Mouse (Mus musculus) left cerebral cortex, postnatal 10 days (tissue): Measurements from ENCODE around the gene Fbxo4. TPM values are rescaled to one million over a fixed set of nuclear protein-coding genes. Genes with fewer than 3 reads are reported as not detected.

Experiments
- DNase-seq, 2 experiments: peaks; one replicate each; pipeline ENCODE4 v3.0.0; 2021 to 2022; ENCODE audit warnings: low spot score in 2 of 2, mixed read lengths in 1 of 2; ENCODE audit errors: extremely low spot score in 1 of 2
- intact Hi-C: fragments of 180-260 bp; cut with DNase I; formaldehyde crosslinking; loops from one replicate; pipeline ENCODE4 v1.15.1; 2025
- total RNA-seq, 2 experiments: library from RNA; stranded (reverse); gene quantifications; 2 replicates each; pipeline ENCODE4 v1.2.3; 2021

The Fbxo4 gene
- total RNA-seq, 2 experiments from 2014 or later = 7.2 to 7.5 TPM

GRCm38 (mm10) chr15:3987981-3988380 lies 8.6 kb upstream of the Fbxo4 start:
- DNase-seq = peak in 1 of 2 experiments; percentile 51
- intact Hi-C loops = loop anchor here (5.0 to 10.0 kb wide), 2 partner anchors 54 to 783 kb away; no protein-coding TSS in a partner anchor

GRCm38 (mm10) chr15:3984876-3985275 lies 5.5 kb upstream of the Fbxo4 start:
- no peak for DNase-seq
- intact Hi-C loops = loop anchor here (5.0 to 10.0 kb wide), 2 partner anchors 57 to 780 kb away; no protein-coding TSS in a partner anchor

GRCm38 (mm10) chr15:3982732-3983131 lies 3.4 kb upstream of the Fbxo4 start:
- intact Hi-C loops = loop anchor here (10.0 kb wide), 1 partner anchor 778 kb away; no protein-coding TSS in a partner anchor
- DNase-seq = no peak

GRCm38 (mm10) chr15:3979871-3980270 lies 498 bp upstream of the Fbxo4 start:
- intact Hi-C loops = loop anchor here (10.0 kb wide), 2 partner anchors 685 to 775 kb away; no protein-coding TSS in a partner anchor
- no peak for DNase-seq

- DNase-seq = no peak
- intact Hi-C loops = loop anchor here (10.0 kb wide), 1 partner anchor 683 kb away; no protein-coding TSS in a partner anchor
Measured at GRCm38 (mm10) chr15:3978279-3978678, 1.1 kb downstream of the Fbxo4 start.

GRCm38 (mm10) chr15:3973300-3973699 lies 6.1 kb downstream of the Fbxo4 start:
- DNase-seq = no peak
- intact Hi-C loops = loop anchor here (10.0 kb wide), 1 partner anchor 678 kb away; no protein-coding TSS in a partner anchor

GRCm38 (mm10) chr15:3970193-3970592 lies 9.2 kb downstream of the Fbxo4 start:
- intact Hi-C loops = loop anchor here (10.0 kb wide), 1 partner anchor 675 kb away; no protein-coding TSS in a partner anchor
- DNase-seq = no peak

- no peak for DNase-seq
- intact Hi-C loops = loop anchor here (10.0 kb wide), 1 partner anchor 675 kb away; no protein-coding TSS in a partner anchor
Measured at GRCm38 (mm10) chr15:3969743-3970142, 9.6 kb downstream of the Fbxo4 start.

- DNase-seq = no peak
- intact Hi-C loops = no loop called here
Measured at GRCm38 (mm10) chr15:3962251-3962650, 17.1 kb downstream of the Fbxo4 start.

GRCm38 (mm10) chr15:3960094-3960493 lies 19.3 kb downstream of the Fbxo4 start:
- intact Hi-C loops = no loop called here

GRCm38 (mm10) chr15:3957982-3958381 lies 21.4 kb downstream of the Fbxo4 start:
- intact Hi-C loops = no loop called here
- peak in 1 of 2 experiments; percentile 31 for DNase-seq

More at GRCm38 (mm10) chr15:3960094-3960493, 19.3 kb downstream of the Fbxo4 start:
- DNase-seq = no peak

GRCm38 (mm10) chr15:3954971-3955370 lies 24.4 kb downstream of the Fbxo4 start:
- DNase-seq = peak in 1 of 2 experiments; percentile 38
- intact Hi-C loops = no loop called here

- no peak for DNase-seq
- intact Hi-C loops = no loop called here
Measured at GRCm38 (mm10) chr15:3938132-3938531, 41.2 kb downstream of the Fbxo4 start.

GRCm38 (mm10) chr15:3936056-3936455 lies 43.3 kb downstream of the Fbxo4 start:
- intact Hi-C loops = no loop called here
- no peak for DNase-seq

GRCm38 (mm10) chr15:3933466-3933865 lies 45.9 kb downstream of the Fbxo4 start:
- no peak for DNase-seq
- intact Hi-C loops = no loop called here

- intact Hi-C loops = no loop called here
- no peak for DNase-seq
Measured at GRCm38 (mm10) chr15:3931931-3932330, 47.4 kb downstream of the Fbxo4 start.

Other genes with a start within 250 kb of the Fbxo4 start
- 10 to 100 TPM; 43.2 to 45.3 TPM for gene AW549877, start 16.2 kb upstream of the Fbxo4 start, total RNA-seq
- 100 to 1,000 TPM; 655 to 665 TPM for gene Oxct1, start 46.8 kb upstream of the Fbxo4 start, total RNA-seq